Comparison of ENCODE assay signal across 27 mouse cellular contexts in genomic region chr19:53964910-53965633, GRCm38 (mm10). TPM values are rescaled to one million over a fixed set of nuclear protein-coding genes. Genes with fewer than 3 reads are reported as not detected.
DNase-seq lines count a peak whose midpoint lies in the region; ATAC-seq and TF ChIP-seq lines count a peak whose summit lies in the region.
"Had no signal": no experiment of that assay in that cellular context is flagged by ENCODE, and none has a peak within 500 bp of the region (broad histone marks: within the 10 kb centered on the region; RNA-seq: fewer than 3 reads in every experiment).

No protein-coding gene starts in this region.

- peak overlapping the region; percentile 50 for H3K9ac ChIP-seq in liver, embryonic 14.5 days (replicated peaks)
- H3K9ac ChIP-seq: embryonic facial prominence, embryonic 12.5 days; heart, embryonic 12.5 days; kidney, embryonic 15.5 days; limb, embryonic 15.5 days; midbrain, embryonic 12.5 days; neural tube, embryonic 15.5 days had no signal

- peak; percentile 14 for DNase-seq in adrenal gland, postnatal 14 days
- no peak for DNase-seq in adrenal gland, adult 8-10 months
- peak in 2 of 3 experiments; percentile 45 to 50 for DNase-seq in liver, embryonic 14.5 days (ENCODE audit: low read depth in 3 of 3, low spot score in 3 of 3)
- no peak for DNase-seq in urinary bladder, postnatal 14 days (ENCODE audit: low spot score)
- DNase-seq in gastrocnemius, postnatal 25 days: no peak
- no peak for DNase-seq in urinary bladder, adult 2 months (ENCODE audit: low spot score)
- DNase-seq in left cerebral cortex, postnatal 4 days: no peak
- DNase-seq: adrenal gland, adult 2 months; cerebellum, adult 18-20 months; cerebellum, postnatal 14 days; gastrocnemius, postnatal 14 days; heart, adult 18-20 months; heart, postnatal 10 days; kidney, adult 11 months; kidney, postnatal 4 days had no signal

- peak; percentile 77 for ATAC-seq in erythroid progenitor cell, adult 5-6 weeks (replicated peaks; ENCODE audit: low FRiP score, poor library complexity, severe bottlenecking)
- ATAC-seq in liver, embryonic 14.5 days (ENCODE audit: insufficient read depth): peak; percentile 86
- ATAC-seq: forebrain, embryonic 14.5 days; lung, postnatal 0 days; Patski had no signal

- H3K27me3 ChIP-seq in liver, embryonic 14.5 days (ENCODE audit: control insufficient read depth, insufficient read depth, low read length): no peaks in the 10 kb centered on the region
- H3K27me3 ChIP-seq: embryonic facial prominence, embryonic 12.5 days; heart, embryonic 12.5 days; kidney, embryonic 15.5 days; limb, embryonic 15.5 days; midbrain, embryonic 12.5 days; neural tube, embryonic 15.5 days; Patski had no signal

- H3K4me2 ChIP-seq in liver, embryonic 14.5 days (ENCODE audit: low read depth): peak overlapping the region; percentile 63
- H3K4me2 ChIP-seq: embryonic facial prominence, embryonic 12.5 days; heart, embryonic 12.5 days; kidney, embryonic 15.5 days; limb, embryonic 15.5 days; midbrain, embryonic 12.5 days; neural tube, embryonic 15.5 days had no signal

- peak; percentile 92 for TF ChIP-seq EP300 in liver, embryonic 14.5 days (IDR thresholded peaks at IDR 0.05; ENCODE audit: low read depth)

- intact Hi-C loops in left cerebral cortex, postnatal 4 days (cut with DNase I): no loop called here

- no peaks in the 10 kb centered on the region for H3K9me3 ChIP-seq in liver, embryonic 14.5 days (ENCODE audit: control insufficient read depth, low read length)
- H3K9me3 ChIP-seq: embryonic facial prominence, embryonic 12.5 days; heart, embryonic 12.5 days; hindbrain, embryonic 10.5 days; kidney, embryonic 15.5 days; limb, embryonic 15.5 days; midbrain, embryonic 12.5 days; neural tube, embryonic 15.5 days had no signal

- H3K4me3 ChIP-seq in liver, embryonic 14.5 days (ENCODE audit: insufficient read depth in 1 of 2, low read depth in 2 of 2, low read length in 2 of 2): no peak overlapping the region; a peak in 1 of 4 replicates
- H3K4me3 ChIP-seq: embryonic facial prominence, embryonic 12.5 days; heart, embryonic 12.5 days; hindbrain, embryonic 10.5 days; kidney, embryonic 15.5 days; limb, embryonic 15.5 days; midbrain, embryonic 12.5 days; neural tube, embryonic 15.5 days had no signal

- no peak for TF ChIP-seq CTCF in liver, embryonic 14.5 days (IDR thresholded peaks at IDR 0.05; ENCODE audit: low read depth)

- no peaks in the 10 kb centered on the region for H3K36me3 ChIP-seq in liver, embryonic 14.5 days (replicated peaks; ENCODE audit: control insufficient read depth, insufficient read depth, low read depth)
- H3K36me3 ChIP-seq: embryonic facial prominence, embryonic 12.5 days; kidney, embryonic 15.5 days; midbrain, embryonic 12.5 days; neural tube, embryonic 15.5 days had no signal

- H3K27ac ChIP-seq in liver, embryonic 14.5 days: peak overlapping the region; percentile 82
- H3K27ac ChIP-seq: embryonic facial prominence, embryonic 12.5 days; hindbrain, embryonic 10.5 days; kidney, embryonic 15.5 days; limb, embryonic 15.5 days; macrophage; midbrain, embryonic 12.5 days; neural tube, embryonic 15.5 days had no signal

- H3K4me1 ChIP-seq in liver, embryonic 14.5 days (replicated peaks; ENCODE audit: control insufficient read depth in 2 of 2, insufficient read depth in 2 of 2, low read length in 1 of 2): peaks cover 9 to 17% of the 10 kb centered on the region in 2 experiments
- H3K4me1 ChIP-seq: embryonic facial prominence, embryonic 12.5 days; limb, embryonic 15.5 days; midbrain, embryonic 12.5 days; neural tube, embryonic 15.5 days had no signal

- 24% methylated on average over 10 of the region's 10 CpGs for WGBS in liver, embryonic 14.5 days (ENCODE audit: insufficient replicate concordance)

RNA-seq across cellular contexts. Expression of gene Bbip1, which starts 20.6 kb away (rescaled TPM):
- 23.2 and 26.1 TPM in 2 replicates for total RNA-seq in adrenal gland, postnatal 14 days (2021)
- 10 to 100 TPM; 21.2 to 30.7 (median 26.0) TPM for total RNA-seq in adrenal gland, adult 8-10 months (2022)
- total RNA-seq in erythroid progenitor cell, adult 5-6 weeks (2015; ENCODE audit: low replicate concordance): 85.1 and 109 TPM in 2 replicates
- 41.2 and 69.2 TPM in 2 replicates for total RNA-seq in erythroid progenitor cell, adult 5-6 weeks (2017; ENCODE audit: low replicate concordance)
- polyA plus RNA-seq in liver, embryonic 14.5 days (2012; rRNA removed): 14.3 and 26.6 TPM in 2 replicates
- 55.2 and 61.2 TPM in 2 replicates for polyA plus RNA-seq in liver, embryonic 14.5 days (2014; fragmentation: Nextera tagmentation; extraction: Ambion mirVana)
- total RNA-seq in gastrocnemius, postnatal 25 days (2021): 10 to 100 TPM; 30.7 to 34.1 TPM
- 33.4 and 37.1 TPM in 2 replicates for polyA plus RNA-seq in urinary bladder, adult 2 months (2012; rRNA removed)
- total RNA-seq in left cerebral cortex, postnatal 4 days (2021): 100 to 1,000 TPM; 101 to 113 TPM

RNA-seq across cellular contexts. Expression of gene Shoc2, which starts 21.0 kb away (rescaled TPM):
- 42.0 and 44.8 TPM in 2 replicates for total RNA-seq in adrenal gland, postnatal 14 days (2021)
- 10 to 100 TPM; 38.1 to 46.5 (median 41.9) TPM for total RNA-seq in adrenal gland, adult 8-10 months (2022)
- total RNA-seq in erythroid progenitor cell, adult 5-6 weeks (2015; ENCODE audit: low replicate concordance): 29.9 and 53.2 TPM in 2 replicates
- total RNA-seq in erythroid progenitor cell, adult 5-6 weeks (2017; ENCODE audit: low replicate concordance): 31.7 and 40.3 TPM in 2 replicates
- polyA plus RNA-seq in liver, embryonic 14.5 days (2012; rRNA removed): 9.7 and 9.8 TPM in 2 replicates
- polyA plus RNA-seq in liver, embryonic 14.5 days (2014; fragmentation: Nextera tagmentation; extraction: Ambion mirVana): 18.9 and 21.1 TPM in 2 replicates
- 10 to 100 TPM; 20.1 to 21.9 TPM for total RNA-seq in gastrocnemius, postnatal 25 days (2021)
- polyA plus RNA-seq in urinary bladder, adult 2 months (2012; rRNA removed): 27.2 and 30.1 TPM in 2 replicates
- total RNA-seq in left cerebral cortex, postnatal 4 days (2021): 10 to 100 TPM; 75.7 to 85.3 TPM

Comparison
In these comparisons a context has a peak if more than half of its experiments do, and no peak if none do; other contexts are left out.
1. DNase-seq: peak in adrenal gland, postnatal 14 days (single experiment) and liver, embryonic 14.5 days (2 of 3); none in adrenal gland, adult 8-10 months (single experiment), urinary bladder, postnatal 14 days (single experiment), gastrocnemius, postnatal 25 days (single experiment), urinary bladder, adult 2 months (single experiment) and left cerebral cortex, postnatal 4 days (single experiment).